Mouse (Mus musculus): ENCODE measurements around the gene Spata13. TPM values are rescaled to one million over a fixed set of nuclear protein-coding genes. Genes with fewer than 3 reads are reported as not detected.

The Spata13 gene
- total RNA-seq, 2 experiments from 2014 or later = 18.9 to 19.6 TPM

DNA sequence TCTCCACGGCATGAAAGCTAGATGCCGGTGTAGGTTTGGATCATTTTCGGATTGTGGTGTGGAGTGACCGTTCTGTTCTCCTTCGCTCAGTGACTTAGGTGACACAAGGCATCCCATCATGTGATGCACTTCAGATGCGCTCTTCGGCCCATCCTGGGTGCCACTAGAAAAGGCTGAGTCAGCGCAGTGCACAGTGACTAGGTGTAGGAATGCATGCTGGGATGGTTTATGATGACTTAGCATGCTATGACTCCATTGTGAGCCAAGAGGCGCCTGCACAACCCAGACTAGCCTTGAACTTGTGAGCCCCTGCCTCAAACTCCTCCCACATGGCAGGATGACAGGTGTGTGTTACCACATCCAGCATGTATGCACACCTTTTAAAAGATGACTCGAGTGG is 112.3 kb downstream of the Spata13 start:
- DNase-seq (ENCODE audit: low spot score in 2 of 2) = no peak

DNA sequence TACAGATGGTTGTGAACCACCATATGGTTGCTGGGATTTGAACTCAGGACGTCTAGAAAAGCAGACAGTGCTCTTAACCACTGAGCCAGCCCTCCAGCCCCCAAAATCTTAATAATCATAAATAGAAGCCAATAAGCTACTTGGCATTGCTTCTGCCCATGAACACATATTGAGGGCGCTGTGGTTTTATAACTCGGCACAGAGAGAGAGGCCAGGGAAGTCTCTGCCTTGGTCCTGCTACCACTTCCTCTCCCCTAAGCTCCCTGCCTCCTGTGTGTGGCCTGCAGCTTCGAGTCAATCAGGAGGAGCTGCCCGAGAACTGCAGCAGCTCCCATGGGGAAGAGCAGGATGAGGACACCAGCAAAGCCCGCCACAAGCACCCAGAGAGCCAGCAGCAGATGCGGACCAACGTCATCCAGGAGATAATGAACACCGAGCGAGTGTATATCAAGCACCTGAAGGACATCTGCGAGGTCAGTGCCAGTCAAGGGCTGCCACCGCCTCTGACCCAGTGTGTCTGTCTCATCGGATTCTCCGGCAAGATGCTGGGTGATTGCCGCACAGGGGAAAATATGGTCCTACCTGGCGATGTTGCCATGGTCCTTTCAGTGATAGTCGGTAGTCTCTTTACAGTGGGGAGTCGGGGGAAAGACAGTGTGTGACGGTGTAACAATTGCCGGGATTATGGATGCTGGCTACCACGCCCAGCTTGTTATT is 113.5 kb downstream of the Spata13 start:
- DNase-seq (ENCODE audit: low spot score in 2 of 2) = no peak

DNA sequence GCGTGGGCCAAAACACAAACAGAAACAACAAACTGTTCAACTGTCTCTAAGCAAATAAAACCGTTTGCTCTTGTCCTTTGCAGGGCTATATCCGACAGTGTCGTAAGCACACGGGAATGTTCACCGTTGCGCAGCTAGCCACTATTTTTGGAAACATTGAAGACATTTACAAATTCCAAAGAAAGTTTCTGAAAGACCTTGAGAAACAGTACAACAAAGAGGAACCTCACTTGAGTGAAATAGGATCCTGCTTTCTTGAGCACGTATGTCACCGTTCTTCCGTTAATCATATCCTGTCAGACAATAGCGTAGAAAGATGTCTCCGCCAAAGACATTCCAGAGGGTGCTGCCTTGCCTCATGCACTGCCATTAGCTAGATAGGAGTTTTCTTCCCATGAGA is 116.1 kb downstream of the Spata13 start:
- no peak for DNase-seq (ENCODE audit: low spot score in 2 of 2)

DNA sequence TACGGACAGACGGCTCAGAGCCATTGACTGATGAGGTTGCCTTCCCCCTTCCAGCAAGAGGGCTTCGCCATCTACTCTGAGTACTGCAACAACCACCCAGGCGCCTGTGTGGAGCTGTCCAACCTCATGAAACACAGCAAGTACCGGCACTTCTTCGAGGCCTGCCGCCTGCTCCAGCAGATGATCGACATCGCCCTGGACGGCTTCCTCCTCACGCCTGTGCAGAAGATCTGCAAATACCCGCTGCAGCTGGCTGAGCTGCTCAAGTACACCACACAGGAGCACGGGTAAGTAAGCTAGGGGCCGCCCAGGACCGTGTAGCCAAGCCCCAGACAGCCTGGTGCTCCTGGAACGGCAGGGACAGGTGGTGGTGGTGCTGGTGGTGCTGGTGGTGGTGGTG is 117.8 kb downstream of the Spata13 start:
- DNase-seq (ENCODE audit: low spot score in 2 of 2) = no peak

DNA sequence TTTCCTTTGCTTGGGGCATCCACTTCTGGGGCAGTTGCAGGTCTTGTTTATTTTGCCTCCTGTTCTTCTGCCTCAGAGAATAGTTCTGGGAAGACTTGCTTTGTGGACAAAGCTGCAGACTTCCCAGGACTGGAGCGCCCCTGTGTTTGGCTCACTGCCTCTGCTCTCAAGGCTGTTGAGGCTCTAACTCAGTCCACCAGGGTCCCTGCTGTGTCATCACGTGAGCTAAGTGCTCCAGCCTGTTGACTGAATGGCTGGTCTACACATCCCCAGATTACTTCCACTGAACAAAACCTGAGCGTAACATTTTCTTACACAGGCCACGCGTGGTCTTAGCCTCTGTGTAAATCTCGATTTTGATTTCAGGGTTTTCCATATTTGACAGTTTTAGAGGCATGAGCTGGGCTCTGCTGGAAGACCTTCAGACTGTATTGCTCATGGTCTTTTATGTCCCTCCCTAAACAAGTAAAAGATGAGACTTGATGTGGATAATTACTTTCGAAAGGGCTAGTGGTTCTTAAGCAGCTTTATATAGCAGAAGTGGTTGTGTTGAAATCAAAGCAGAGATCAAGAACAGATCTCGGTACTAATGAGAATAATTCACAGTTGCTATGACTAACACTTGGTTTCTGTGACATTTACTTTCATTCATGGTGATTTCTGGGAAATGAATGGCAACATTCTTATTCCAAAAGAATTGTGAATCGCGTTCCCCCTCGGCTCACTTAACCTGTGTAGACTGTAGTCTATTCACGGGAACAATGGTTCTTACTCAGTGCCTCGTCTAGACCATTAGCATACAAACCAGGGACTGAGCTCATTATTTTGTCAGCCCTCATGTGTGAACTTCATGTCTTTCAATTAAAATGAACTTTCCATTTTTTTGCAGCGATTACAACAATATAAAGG is 119.3 kb downstream of the Spata13 start:
- no peak for DNase-seq (ENCODE audit: low spot score in 2 of 2)

DNA sequence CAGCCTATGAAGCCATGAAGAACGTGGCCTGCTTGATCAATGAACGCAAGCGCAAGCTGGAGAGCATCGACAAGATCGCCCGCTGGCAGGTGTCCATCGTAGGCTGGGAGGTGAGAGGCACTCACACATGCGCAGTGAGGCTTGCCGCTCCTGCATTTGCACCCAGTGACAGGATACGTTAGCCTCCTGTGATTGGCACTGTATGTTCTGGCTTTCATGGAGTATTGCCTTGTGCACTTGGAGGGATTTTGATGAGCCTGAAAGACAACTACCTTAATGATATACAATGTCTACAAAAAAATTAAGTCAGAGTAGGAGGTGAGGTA is 120.0 kb downstream of the Spata13 start:
- no peak for DNase-seq (ENCODE audit: low spot score in 2 of 2)

DNA sequence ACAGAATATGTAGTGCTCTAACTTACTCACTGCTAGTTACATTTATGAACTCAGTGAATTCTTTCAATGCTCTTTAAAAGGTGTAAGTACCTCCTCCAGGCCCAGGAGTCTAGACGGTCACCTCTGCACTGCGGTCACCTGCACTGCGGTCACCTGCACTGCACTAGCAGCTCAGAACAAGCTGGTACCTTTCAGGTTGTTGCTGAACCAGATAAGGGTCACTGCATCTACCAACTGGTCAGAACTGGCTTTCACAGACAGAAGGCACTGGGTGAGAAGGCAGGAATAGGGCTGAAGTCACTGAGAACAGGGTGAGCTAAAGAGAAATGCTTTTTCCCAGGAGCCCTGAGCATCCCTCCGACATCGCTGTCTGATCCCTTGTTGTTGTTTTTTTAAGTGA is 120.9 kb downstream of the Spata13 start:
- no peak for DNase-seq (ENCODE audit: low spot score in 2 of 2)

DNA sequence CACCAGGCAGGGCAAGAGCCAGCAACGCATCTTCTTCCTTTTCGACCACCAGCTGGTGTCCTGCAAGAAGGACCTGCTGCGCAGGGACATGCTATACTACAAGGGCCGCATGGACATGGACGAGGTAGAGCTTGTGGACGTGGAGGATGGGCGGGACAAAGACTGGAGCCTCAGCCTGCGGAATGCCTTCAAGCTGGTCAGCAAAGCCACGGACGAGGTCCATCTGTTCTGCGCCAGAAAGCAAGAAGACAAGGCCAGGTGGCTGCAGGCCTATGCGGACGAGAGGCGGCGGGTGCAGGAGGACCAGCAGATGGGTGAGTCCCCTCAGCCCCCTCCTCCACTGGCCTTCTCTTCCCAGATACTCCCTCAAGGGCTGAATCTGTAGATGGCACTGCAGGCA is 122.5 kb downstream of the Spata13 start:
- DNase-seq (ENCODE audit: low spot score in 2 of 2) = no peak

DNA sequence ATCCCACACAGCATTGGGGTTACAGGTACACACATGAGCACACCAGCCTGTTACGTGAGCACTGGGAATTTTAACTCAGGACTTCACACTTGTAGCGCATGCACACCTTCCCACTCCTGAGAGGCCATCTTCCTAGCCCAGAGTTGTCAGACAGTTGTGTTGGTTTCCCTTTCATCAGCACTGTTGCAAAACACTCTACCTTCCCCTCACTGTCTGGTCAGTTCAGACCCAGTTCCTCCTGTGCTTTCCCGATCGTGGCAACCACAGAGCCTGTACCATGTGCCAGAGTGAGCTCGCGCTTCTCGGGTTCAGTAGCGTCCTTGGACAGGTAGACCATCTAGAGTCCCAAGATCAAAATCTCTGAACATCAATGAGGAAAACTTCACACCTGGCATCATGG is 123.5 kb downstream of the Spata13 start:
- DNase-seq (ENCODE audit: low spot score in 2 of 2) = no peak

DNA sequence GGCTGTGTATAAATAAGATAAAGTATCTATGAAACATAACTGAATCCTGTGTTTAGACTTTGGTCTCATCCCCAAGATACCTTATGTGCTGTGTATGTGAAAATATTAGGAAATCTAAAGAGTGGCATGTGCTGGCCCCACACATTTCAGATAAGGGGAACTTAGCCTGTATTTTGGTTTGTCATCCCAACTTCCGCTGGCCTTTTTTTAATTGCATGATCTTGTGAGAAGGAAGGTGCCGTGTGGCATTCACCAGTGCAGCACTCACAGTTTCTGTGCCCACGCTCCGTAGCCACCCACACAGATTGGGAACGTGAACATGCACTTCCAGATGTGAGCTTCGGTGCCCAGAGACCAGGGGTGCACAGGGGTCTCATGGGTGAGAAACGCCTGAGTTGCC is 123.9 kb downstream of the Spata13 start:
- no peak for DNase-seq (ENCODE audit: low spot score in 2 of 2)

DNA sequence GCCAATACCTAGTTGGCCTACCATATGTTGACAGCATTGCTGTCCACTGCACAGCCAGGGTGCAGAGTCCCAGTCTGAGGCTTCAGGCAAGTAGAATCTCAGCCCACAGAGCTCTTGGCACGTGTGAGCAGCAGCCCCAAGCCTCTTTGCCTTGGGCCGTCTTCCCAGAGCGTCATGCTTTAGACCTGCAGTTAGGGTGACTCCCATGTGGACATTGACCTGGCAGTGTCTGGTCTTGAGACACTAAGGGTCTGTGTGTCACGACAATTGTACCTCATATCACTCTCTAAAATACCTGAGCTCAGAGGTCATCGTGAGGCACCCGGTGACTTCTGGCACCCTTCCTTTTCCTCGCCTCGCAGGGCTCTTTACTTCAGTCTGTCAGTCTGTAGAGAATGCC is 125.3 kb downstream of the Spata13 start:
- no peak for DNase-seq (ENCODE audit: low spot score in 2 of 2)

DNA sequence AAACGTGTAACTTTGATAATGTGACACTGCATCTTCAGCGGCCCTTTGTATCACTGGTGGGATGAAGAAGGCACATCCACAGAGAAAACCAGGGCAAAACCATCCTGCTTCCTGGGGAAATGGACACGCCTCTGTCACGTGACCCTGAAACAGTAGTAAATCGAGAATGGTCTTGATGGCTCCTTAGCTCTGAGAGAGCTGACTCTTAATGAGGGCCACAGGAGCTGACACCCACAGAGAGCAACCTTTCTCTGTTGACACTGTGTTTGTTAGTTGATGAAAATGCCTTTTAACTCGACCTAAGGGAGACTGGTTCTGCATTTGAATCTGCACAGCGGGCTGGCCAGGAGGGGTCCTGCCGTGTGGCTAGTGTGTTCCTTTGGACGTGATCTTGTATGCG is 128.0 kb downstream of the Spata13 start:
- no peak for DNase-seq (ENCODE audit: low spot score in 2 of 2)

DNA sequence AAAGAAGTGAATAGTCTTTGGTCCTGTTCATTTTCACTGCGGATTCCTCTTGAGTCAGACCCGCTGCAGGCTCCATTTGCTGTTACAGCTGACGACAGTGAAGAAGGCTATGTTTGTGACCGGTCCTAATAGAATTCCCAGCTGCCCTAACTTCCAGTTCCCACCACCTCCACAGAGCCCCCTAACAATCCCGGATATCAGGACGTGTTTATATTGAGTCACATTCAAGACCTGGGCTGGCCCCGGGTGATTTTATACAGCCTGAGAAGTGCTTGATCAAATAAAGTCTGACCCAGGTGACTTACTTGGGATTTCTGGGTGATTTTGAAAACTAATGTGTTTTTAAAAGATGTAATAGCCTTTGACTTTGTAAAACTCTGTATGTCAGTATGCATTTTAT is 129.0 kb downstream of the Spata13 start:
- no peak for DNase-seq (ENCODE audit: low spot score in 2 of 2)

DNA sequence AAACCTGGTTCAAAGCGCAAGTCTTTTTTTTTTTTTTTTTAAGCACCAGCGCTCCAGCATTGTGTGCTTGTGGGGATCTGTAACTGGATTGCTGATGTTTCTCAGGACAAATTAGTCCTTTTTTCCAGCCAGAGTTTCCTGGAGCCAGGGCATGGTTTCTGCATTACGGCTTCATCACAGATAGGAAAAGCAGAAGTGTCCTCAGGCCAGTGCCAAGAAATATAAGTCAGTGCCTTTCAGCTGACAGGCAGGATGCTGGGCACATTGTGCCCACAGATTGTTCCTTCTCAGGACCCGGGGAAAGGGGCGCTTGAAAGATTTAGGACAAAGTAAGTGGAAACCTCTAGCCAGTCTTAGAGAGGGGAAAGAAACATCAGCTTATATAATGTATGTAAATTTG is 129.9 kb downstream of the Spata13 start:
- DNase-seq (ENCODE audit: low spot score in 2 of 2) = no peak

DNA sequence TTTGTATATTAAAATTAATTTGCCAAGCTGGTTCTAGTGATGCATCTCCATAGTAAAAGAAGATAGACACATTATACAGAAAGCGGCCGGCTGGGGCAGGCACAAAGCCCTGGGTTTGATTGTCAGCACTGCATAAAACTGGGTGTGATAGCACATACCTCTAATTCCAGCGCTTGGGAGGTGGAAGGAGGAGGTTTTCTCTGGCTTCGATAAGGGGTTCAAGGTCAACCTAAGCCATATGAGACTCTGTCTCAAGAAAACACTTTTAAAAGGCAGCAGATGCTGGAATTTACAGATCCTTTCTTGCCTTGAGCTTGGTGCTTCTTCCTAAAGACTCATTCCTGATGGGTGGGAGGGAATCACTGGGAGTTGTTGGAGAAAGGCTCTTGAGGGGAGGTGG is 130.7 kb downstream of the Spata13 start:
- no peak for DNase-seq (ENCODE audit: low spot score in 2 of 2)

DNA sequence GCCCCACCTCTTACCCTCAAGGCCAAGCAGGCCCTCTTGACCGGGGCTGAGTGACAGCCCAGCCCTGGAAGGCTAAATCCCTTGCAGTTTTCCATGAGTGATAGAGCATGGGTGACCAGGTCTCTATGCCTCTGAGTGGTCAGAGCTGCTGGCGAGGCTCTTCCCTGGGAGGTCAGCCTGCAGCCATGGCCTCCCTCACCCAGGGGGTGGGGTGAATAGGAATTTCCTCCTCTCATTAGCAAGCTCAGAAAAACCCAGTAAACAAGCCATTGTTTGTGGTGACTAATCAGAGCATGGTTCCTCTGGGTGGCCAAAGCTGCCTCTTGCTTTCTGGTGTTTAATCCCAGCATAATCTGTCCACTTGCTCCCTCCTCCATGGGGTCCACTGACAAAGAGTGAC is 131.2 kb downstream of the Spata13 start:
- no peak for DNase-seq (ENCODE audit: low spot score in 2 of 2)

DNA sequence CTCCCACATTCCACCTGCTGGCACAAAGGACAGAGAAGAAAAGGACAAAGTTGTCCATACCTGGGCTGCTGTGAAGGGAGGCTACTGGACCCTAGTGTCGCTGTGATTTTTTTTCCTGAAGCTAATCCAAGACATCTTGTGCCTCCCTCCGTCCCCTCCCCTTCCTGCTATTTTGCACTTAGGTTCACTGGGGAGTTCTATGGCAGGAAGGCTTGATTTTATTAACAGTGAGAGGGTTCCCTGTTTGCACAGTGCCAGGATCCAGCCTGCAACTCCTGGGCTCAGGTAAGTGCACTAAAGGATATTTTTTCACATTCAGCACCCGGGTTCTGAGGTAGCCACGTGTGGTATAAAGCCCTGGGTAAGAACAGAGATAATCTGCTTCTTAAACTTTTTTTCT is 134.1 kb downstream of the Spata13 start, which contains the start of gene C1qtnf9:
Gene C1qtnf9 (plus strand): TSS at position 251 of the 400 bp plus-strand sequence.
- DNase-seq (ENCODE audit: low spot score in 2 of 2) = no peak

DNA sequence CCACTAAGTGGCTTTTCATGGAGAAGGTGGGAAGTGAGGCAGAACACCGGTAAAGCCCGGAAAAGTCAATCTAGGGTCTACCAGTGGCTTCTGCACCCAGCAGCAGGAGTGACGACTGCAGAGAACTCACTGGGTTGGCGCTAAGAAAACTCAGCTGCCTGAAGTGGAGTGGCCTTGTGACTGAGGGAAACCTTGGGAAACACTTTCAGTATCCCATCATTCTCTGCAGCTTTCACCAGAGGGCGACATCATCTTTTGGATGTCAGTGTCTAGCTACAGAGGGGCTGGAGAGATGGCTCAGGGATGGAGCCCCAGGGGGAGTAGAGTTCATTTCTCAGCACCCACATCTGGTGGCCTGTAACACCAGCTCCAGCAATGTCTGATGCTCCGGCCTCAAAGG is 135.5 kb downstream of the Spata13 start:
- DNase-seq (ENCODE audit: low spot score in 2 of 2) = no peak

DNA sequence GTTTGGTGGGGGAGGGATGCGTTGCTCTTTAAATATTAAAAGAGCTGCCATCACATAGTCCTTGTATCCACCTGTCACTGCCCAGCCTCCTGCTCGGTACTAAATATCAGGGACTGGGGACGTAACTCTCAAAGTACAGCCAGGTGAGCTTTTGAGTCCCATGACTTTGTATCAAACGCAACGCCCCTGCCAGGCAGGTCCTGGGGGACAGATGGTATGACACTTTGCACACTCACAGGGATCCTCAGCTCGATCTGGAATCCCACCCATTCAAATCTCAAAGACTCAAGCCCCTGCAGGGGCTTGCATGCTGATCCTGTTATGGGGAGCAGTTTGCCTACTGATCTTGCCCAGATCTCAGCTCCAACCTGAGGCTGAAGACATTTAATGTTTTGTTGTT is 136.8 kb downstream of the Spata13 start:
- no peak for DNase-seq (ENCODE audit: low spot score in 2 of 2)

DNA sequence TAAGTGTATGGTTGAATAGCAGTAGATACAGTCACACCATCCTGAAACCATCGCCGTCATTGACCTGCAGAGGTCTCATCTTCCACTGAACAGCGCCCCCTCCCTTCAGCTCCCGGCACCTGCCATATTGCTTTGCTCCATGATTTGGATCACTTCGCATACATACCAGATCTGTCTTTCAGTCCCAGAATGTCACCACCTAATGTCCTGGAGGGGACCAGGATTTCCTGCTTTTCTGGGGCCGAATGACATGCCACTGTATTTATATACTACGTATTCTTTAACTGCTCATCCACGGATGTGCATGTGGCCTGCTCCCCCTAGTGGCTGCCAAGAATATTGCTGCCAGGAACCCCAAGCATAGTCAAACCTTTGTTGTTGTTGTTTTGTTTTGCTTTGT is 137.3 kb downstream of the Spata13 start:
- peak in 1 of 2 experiments; percentile 70 for DNase-seq (ENCODE audit: low spot score in 2 of 2)

DNA sequence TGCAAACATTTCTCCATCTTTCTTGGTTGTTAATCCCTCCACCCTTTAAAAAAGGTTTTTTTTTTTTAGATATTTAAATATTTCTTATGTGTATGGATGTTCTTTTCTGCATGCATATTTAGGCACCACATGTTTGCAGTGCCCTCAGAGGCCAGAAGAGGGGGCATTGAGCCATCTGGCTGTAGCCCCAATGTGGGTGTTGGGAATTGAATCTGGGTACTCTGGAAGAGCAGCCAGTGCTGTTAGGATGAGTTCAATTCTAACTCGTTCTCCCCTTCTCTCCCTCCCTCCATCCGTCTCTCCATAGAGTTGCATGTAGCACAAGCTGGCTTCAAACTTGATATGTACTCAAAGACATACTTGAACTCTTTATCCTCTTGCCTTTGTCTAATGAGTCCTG is 139.7 kb downstream of the Spata13 start:
- DNase-seq (ENCODE audit: low spot score in 2 of 2) = no peak

DNA sequence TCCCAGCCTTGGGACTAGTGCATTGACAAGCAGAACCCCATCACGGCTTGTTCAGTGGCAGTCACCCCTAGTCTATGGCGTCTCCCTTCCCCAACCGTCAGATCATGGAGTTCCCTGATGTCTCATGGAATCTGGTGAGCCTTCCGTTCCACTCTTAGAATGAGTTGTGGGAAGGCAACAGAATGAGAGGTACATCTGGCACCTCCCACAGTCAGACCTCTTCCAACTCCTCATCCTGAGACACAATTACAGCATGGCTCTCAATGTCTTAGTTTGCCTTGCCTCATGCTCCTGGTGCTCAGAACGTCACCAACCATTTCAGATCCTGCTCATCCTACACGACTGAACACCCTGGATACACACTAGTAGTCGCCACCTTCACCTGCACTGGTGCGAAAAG is 142.7 kb downstream of the Spata13 start:
- DNase-seq (ENCODE audit: low spot score in 2 of 2) = no peak

DNA sequence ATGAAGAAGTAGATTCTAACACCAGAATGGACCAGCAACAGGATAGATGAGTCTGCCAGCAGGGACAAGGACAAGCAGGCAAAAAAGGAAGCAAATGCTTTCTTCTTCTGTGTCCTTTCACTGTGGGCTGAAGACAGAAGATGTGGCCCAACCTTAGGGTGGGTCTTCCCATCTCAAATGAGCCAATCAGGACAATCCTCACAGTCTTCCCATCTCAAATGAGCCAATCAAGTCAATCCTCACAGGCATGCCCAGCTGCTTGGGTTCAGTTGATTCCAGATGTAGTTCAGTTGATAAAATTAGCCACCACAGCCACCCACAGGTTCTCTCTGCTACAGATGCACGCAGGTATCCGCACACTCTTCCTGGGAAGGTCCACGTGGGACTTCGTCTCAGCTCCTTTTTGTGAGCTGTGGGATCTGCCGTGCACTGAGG is 143.7 kb downstream of the Spata13 start:
- DNase-seq (ENCODE audit: low spot score in 2 of 2) = no peak

Measured in gastrocnemius, postnatal 4 days (tissue).